Mouse (Mus musculus) midbrain, embryonic 10.5 days (tissue): ENCODE measurements at regions not wholly inside any gene's neighbourhood (a gene's known extent, or its start where the extent isn't known, plus 50 kb on each side); places are given as distances from the start of the nearest gene placed in this dataset.

Experiments
- DNase-seq: peaks from one replicate; pipeline ENCODE4 v3.0.0-alpha.2; 2017; ENCODE audit warnings: low spot score
- H3K27ac ChIP-seq: fragments of 300-500 bp; sonication (generic); replicated peaks from 2 replicates; pipeline ENCODE4 v1.5.1; 2016; ENCODE audit warnings: mild to moderate bottlenecking
- H3K27me3 ChIP-seq: fragments of 300-500 bp; sonication (generic); 2 replicates; pipeline ENCODE4 v1.6.1; 2016; ENCODE audit warnings: low read depth, mild to moderate bottlenecking; ENCODE audit not compliant: poor library complexity, severe bottlenecking
- H3K36me3 ChIP-seq: fragments of 300-500 bp; sonication (generic); 2 replicates; pipeline ENCODE4 v1.6.1; 2016; ENCODE audit warnings: mild to moderate bottlenecking, moderate library complexity
- H3K4me1 ChIP-seq: fragments of 300-500 bp; sonication (generic); 2 replicates; pipeline ENCODE4 v1.6.1; 2016
- H3K4me3 ChIP-seq: fragments of 300-500 bp; sonication (generic); 2 replicates; pipeline ENCODE4 v1.5.1; 2016; ENCODE audit warnings: mild to moderate bottlenecking, moderate library complexity
- H3K9me3 ChIP-seq: fragments of 300-500 bp; sonication (generic); replicated peaks from 2 replicates; pipeline ENCODE4 v1.6.1; 2016; ENCODE audit warnings: mild to moderate bottlenecking
- WGBS: fragments of 180-500 bp; shearing (Covaris S2); methylation state at CpG from one replicate; pipeline ENCODE4 v1.1.7; 2016; 5-methylcytosine and 5-hydroxymethylcytosine counted together

GRCm38 (mm10) chr3:141051685-141052084, 160.5 kb downstream of the Pdha2 start:
- WGBS: 93% methylated on average over 2 of the region's 2 CpGs
- H3K4me1 ChIP-seq: no peaks in the 10 kb centered on the region
- no peak for DNase-seq
- H3K9me3 ChIP-seq: no peaks in the 10 kb centered on the region
- no peaks in the 10 kb centered on the region for H3K27me3 ChIP-seq
- no peaks in the 10 kb centered on the region for H3K36me3 ChIP-seq
- H3K4me3 ChIP-seq: no peak overlapping the region
- H3K27ac ChIP-seq: no peak overlapping the region

- WGBS: 79% methylated on average over 1 of the region's 1 CpGs
Measured at GRCm38 (mm10) chr3:141014262-141014547, 197.9 kb downstream of the Pdha2 start.

GRCm38 (mm10) chr3:141013521-141014261, 198.5 kb downstream of the Pdha2 start:
- Histone ChIP-seq H3K9me3 (no peaks in the 10 kb centered on the region), H3K36me3 (no peaks in the 10 kb centered on the region), H3K4me3 (no peak overlapping the region), H3K27me3 (no peaks in the 10 kb centered on the region), H3K27ac (no peak overlapping the region), H3K4me1 (no peaks in the 10 kb centered on the region)
- DNase-seq: no peak
- 86% methylated on average over 8 of the region's 8 CpGs for WGBS

More at GRCm38 (mm10) chr3:141014262-141014547, 197.9 kb downstream of the Pdha2 start:
- H3K36me3 ChIP-seq: no peaks in the 10 kb centered on the region
- no peak overlapping the region for H3K4me3 ChIP-seq
- H3K9me3 ChIP-seq: no peaks in the 10 kb centered on the region
- no peak for DNase-seq
- no peaks in the 10 kb centered on the region for H3K27me3 ChIP-seq
- H3K27ac ChIP-seq: no peak overlapping the region
- no peaks in the 10 kb centered on the region for H3K4me1 ChIP-seq

DNA sequence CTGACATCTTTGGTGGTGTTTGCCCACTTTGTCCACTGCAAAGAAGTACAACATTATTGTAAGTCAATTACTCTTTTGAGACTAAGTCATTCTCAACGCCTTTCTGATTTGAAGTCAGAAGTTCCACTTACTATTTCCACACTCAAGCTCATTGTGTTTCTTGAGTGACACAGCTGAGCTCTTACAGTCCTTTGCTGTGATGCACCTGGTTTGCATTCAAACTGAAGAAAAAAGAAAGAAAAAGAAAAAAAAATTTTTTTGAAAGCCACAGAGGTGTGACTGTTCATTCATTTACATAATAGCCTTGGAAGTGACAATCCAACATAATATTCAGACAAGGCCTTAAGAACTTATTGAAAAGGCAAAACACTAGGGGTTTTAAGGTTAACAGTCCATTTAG, 199.2 kb downstream of the Pdha2 start:
- 72% methylated on average over 1 of the region's 1 CpGs for WGBS
- H3K4me1 ChIP-seq: no peaks in the 10 kb centered on the region
- H3K27ac ChIP-seq: no peak overlapping the region
- no peaks in the 10 kb centered on the region for H3K27me3 ChIP-seq
- no peak for DNase-seq
- no peaks in the 10 kb centered on the region for H3K36me3 ChIP-seq
- no peaks in the 10 kb centered on the region for H3K9me3 ChIP-seq
- H3K4me3 ChIP-seq: no peak overlapping the region

DNA sequence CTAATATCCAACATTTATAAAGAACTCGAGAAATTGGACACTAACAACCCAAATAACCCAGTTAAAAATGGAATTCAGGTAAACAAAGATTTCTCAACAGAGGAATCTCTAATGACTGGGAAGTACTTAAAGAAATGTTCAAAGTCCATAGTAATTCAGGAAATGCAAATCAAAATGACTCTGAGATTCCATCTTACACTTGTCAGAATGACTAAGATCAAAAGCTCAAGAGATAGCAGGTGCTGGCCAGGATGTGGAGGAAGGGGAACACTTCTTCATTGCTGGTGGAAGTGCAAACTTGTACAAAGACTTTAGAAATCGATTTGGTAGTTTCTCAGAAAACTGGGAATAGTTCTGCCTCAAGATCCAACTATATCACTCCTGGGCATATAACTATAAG, 203.4 kb downstream of the Pdha2 start:
- H3K9me3 ChIP-seq: no peaks in the 10 kb centered on the region
- H3K27me3 ChIP-seq: no peaks in the 10 kb centered on the region
- H3K27ac ChIP-seq: no peak overlapping the region
- DNase-seq: no peak
- no peaks in the 10 kb centered on the region for H3K36me3 ChIP-seq
- no peak overlapping the region for H3K4me3 ChIP-seq
- no peaks in the 10 kb centered on the region for H3K4me1 ChIP-seq
- WGBS: 84% methylated on average over 2 of the region's 2 CpGs

DNA sequence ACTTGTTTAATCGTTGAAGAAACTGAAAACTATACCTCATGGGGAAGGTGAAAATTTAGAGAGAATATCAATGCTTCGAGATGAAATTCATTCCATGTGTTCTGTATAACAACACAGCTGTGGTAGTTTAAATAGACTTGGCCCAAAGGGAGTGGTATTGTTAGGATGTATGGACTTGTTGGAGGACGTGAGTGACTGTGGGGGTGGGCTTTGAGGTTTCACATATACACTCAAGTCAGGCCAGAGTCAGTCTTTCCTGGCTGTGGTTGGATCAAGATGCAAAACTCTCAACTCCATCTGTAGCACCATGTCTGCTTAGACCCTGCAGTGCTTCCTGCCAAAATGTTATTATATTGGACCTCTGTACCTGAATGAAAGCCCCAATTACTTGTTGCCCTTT, 206.3 kb downstream of the Pdha2 start:
- Histone ChIP-seq H3K27ac (no peak overlapping the region), H3K4me1 (no peaks in the 10 kb centered on the region), H3K9me3 (no peaks in the 10 kb centered on the region), H3K4me3 (no peak overlapping the region), H3K27me3 (no peaks in the 10 kb centered on the region), H3K36me3 (no peaks in the 10 kb centered on the region)
- WGBS: 71% methylated on average over 3 of the region's 3 CpGs
- no peak for DNase-seq

DNA sequence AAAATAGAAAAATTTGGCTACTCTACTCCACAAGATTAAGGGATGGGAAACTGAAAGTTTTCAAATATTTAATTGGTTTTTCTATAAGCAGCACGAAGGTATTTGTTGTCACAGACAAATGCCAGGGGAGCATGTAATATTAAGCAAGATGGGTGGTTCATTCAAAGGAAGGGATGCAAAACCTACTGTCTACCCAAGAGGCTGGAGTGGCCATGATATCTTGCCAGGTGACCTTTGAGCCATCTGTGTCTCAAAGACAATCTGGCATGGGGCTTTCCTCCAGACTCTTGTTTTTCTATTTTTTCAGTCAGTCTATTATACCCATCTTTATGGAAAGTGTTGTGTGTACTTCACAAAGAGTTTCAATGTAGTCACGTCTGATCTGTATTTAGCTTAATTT, 208.6 kb downstream of the Pdha2 start:
- Histone ChIP-seq H3K4me3 (no peak overlapping the region), H3K4me1 (no peaks in the 10 kb centered on the region), H3K9me3 (no peaks in the 10 kb centered on the region), H3K27ac (no peak overlapping the region), H3K27me3 (no peaks in the 10 kb centered on the region), H3K36me3 (no peaks in the 10 kb centered on the region)
- DNase-seq: no peak
- 87% methylated on average over 2 of the region's 2 CpGs for WGBS

- 86% methylated on average over 5 of the region's 5 CpGs for WGBS
- DNase-seq: no peak
- Histone ChIP-seq H3K27me3 (no peaks in the 10 kb centered on the region), H3K4me1 (no peaks in the 10 kb centered on the region), H3K9me3 (no peaks in the 10 kb centered on the region), H3K27ac (no peak overlapping the region), H3K4me3 (no peak overlapping the region), H3K36me3 (no peaks in the 10 kb centered on the region)
Measured at GRCm38 (mm10) chr3:140988247-140988646, 223.9 kb downstream of the Pdha2 start.

DNA sequence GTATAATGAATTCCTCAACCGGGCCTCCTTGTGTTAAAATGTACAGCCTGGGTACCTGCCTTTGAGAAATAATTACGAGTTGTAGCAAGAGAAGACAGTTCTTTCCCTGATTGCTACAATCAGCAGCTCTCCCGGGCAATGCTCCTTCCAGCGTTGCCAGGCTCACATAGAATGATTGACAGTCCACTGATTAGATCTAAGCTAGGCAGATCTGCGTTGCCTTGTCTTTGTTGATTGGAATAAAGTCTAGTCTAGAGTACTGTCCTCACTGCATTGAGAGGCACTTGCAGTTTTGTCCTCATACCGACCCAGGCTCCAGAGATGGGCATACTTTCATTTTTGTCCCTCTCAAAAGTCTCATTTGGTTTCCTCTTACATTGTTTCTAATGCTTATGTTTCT, 238.6 kb downstream of the Pdha2 start:
- no peak for DNase-seq
- Histone ChIP-seq H3K27me3 (no peaks in the 10 kb centered on the region), H3K4me1 (no peaks in the 10 kb centered on the region), H3K27ac (no peak overlapping the region), H3K36me3 (no peaks in the 10 kb centered on the region), H3K4me3 (no peak overlapping the region), H3K9me3 (no peaks in the 10 kb centered on the region)
- 67% methylated on average over 6 of the region's 6 CpGs for WGBS

DNA sequence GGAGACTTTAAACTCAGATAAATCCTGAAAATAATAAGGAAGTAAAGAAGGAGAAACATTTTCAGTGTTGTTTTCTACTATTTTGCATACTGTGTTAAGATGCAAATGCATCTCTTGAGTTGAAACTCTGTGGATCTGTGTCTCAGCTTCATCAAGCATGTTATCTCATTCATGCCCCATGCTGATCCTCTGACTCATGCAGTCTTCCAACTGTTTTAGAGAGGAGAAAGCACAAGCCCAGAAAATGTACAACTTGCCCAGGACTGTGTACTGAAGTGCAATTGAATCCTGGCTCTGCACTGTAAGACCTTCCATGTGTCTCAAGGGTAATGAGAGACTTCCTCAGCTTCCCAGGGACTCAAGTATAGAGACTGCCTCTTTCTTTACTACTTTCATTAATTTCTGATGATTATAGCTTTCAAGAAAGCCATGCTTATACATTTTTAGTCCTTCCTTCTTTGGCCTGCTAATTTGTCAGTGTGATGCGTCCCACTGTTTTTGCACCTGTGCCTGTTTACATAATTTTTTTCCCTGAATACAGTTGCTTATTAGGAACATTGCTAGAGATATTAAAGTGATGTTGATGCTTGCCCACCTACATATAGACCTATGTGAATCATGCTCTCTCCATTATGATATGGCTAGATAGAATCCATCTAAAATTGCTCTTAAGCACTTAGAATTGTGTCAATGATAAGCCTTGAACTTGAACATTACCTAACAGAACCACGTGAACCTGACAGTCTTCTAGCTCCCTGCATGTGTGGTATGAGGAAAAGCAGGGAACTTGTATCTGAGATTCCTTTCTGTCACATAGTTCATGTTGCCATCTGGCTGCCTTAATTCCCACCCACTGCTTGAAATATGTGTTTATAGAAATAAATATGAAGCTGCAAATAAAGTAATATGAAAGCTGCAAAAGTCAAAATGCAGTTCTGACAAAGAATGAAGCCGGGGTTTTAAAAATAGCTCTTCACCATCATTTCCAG, 242.0 kb downstream of the Pdha2 start:
- Histone ChIP-seq H3K27me3 (no peaks in the 10 kb centered on the region), H3K4me3 (no peak overlapping the region), H3K4me1 (no peaks in the 10 kb centered on the region), H3K36me3 (no peaks in the 10 kb centered on the region), H3K9me3 (no peaks in the 10 kb centered on the region), H3K27ac (no peak overlapping the region)
- no peak for DNase-seq
- 89% methylated on average over 3 of the region's 3 CpGs for WGBS

DNA sequence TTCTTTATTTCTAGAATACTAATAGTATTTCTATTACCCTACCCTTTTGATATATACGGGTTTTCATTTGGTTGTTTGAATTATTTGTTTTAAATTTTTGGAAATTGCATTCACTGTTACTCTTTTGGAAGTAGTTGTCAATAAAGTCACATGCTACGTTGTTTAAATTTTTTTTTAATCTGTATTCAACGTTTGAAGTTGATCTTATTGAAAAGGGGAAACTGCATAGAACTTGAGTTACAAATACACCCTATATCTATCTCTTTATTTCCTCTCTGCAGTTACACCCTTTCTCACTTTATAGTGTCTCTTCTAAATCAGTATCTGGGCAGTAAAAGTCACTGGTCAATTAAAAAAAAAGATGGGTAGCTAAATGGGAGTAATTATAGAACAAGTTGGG, 243.6 kb downstream of the Pdha2 start:
- 86% methylated on average over 3 of the region's 3 CpGs for WGBS
- Histone ChIP-seq H3K9me3 (no peaks in the 10 kb centered on the region), H3K27ac (no peak overlapping the region)

GRCm38 (mm10) chr3:140957666-140958065, 254.5 kb downstream of the Pdha2 start:
- 12% methylated on average over 1 of the region's 1 CpGs for whole genome bisulfite sequencing
- H3K36me3 ChIP-seq: no peaks in the 10 kb centered on the region

More for the DNA sequence above, 243.6 kb downstream of the Pdha2 start:
- no peak overlapping the region for H3K4me3 ChIP-seq
- H3K36me3 ChIP-seq: no peaks in the 10 kb centered on the region
- H3K4me1 ChIP-seq: no peaks in the 10 kb centered on the region
- DNase-seq: no peak
- H3K27me3 ChIP-seq: no peaks in the 10 kb centered on the region

More at GRCm38 (mm10) chr3:140957666-140958065, 254.5 kb downstream of the Pdha2 start:
- no peak for DNase-seq
- Histone ChIP-seq H3K27ac (no peak overlapping the region), H3K27me3 (no peaks in the 10 kb centered on the region), H3K4me3 (no peak overlapping the region), H3K4me1 (0 out of 2 replicates have a peak, but pooled peaks cover 5% of the 10 kb centered on the region), H3K9me3 (no peaks in the 10 kb centered on the region)
